Mouse (Mus musculus): ENCODE measurements around the gene Ston2. TPM values are rescaled to one million over a fixed set of nuclear protein-coding genes. Genes with fewer than 3 reads are reported as not detected.

Gene Ston2
- polyA plus RNA-seq, 1 experiment = 12.3 TPM

GRCm38 (mm10) chr12:91626482-91626881 is 161.7 kb downstream of the Ston2 start:
- H3K79me2 ChIP-seq (ENCODE audit: control insufficient read depth, insufficient read depth) = no peaks in the 10 kb centered on the region

GRCm38 (mm10) chr12:91625013-91625412 is 163.2 kb downstream of the Ston2 start:
- no peak for TF ChIP-seq MAX (IDR thresholded peaks at IDR 0.05; ENCODE audit: low read depth)
- TF ChIP-seq MYOD1 (IDR thresholded peaks at IDR 0.05; ENCODE audit: control insufficient read depth in 1 of 3, insufficient read length in 2 of 3, low read depth in 2 of 3) = no peak
- no peak for TF ChIP-seq TCF3 (IDR thresholded peaks at IDR 0.05; ENCODE audit: insufficient read length, low read depth)
- TF ChIP-seq E2F4 (IDR thresholded peaks at IDR 0.05; ENCODE audit: insufficient read depth) = no peak
- TF ChIP-seq REST (IDR thresholded peaks at IDR 0.05; ENCODE audit: insufficient read depth, insufficient read length) = no peak
- no peak for TF ChIP-seq CEBPB (IDR thresholded peaks at IDR 0.05; ENCODE audit: insufficient read depth, poor library complexity, severe bottlenecking)
- no peak for TF ChIP-seq POLR2AphosphoS2 (IDR thresholded peaks at IDR 0.05; ENCODE audit: insufficient read length, low read depth)
- no peak for TF ChIP-seq USF1 (IDR thresholded peaks at IDR 0.05; ENCODE audit: low read depth)
- no peak for TF ChIP-seq MYOG (IDR thresholded peaks at IDR 0.05; ENCODE audit: control insufficient read depth in 1 of 3, insufficient read depth in 1 of 3, insufficient read length in 2 of 3, low read depth in 2 of 3)
- no peak for TF ChIP-seq POLR2A (IDR thresholded peaks at IDR 0.05; ENCODE audit: insufficient read length, low read depth)
- no peak for TF ChIP-seq TCF12 (IDR thresholded peaks at IDR 0.05; ENCODE audit: insufficient read depth, poor library complexity, severe bottlenecking)
- no peak for TF ChIP-seq SRF (IDR thresholded peaks at IDR 0.05; ENCODE audit: control insufficient read depth, insufficient read length, low read depth)
- H3K36me3 ChIP-seq (ENCODE audit: control insufficient read depth, insufficient read depth) = no peaks in the 10 kb centered on the region
- H3ac ChIP-seq (ENCODE audit: control insufficient read depth, insufficient read length) = no peak overlapping the region
- no peak overlapping the region for H3K4me3 ChIP-seq
- no peak overlapping the region for H3K4me2 ChIP-seq (ENCODE audit: low read depth)
- no peaks in the 10 kb centered on the region for H3K27me3 ChIP-seq (ENCODE audit: control insufficient read depth, insufficient read depth, insufficient read length)
- no peaks in the 10 kb centered on the region for H3K79me2 ChIP-seq (ENCODE audit: control insufficient read depth, insufficient read depth)

More at GRCm38 (mm10) chr12:91626482-91626881, 161.7 kb downstream of the Ston2 start:
- H3K4me3 ChIP-seq = no peak overlapping the region
- TF ChIP-seq USF1 (IDR thresholded peaks at IDR 0.05; ENCODE audit: low read depth) = no peak
- TF ChIP-seq MYOD1 (IDR thresholded peaks at IDR 0.05; ENCODE audit: control insufficient read depth in 1 of 3, insufficient read length in 2 of 3, low read depth in 2 of 3) = no peak
- TF ChIP-seq POLR2AphosphoS2 (IDR thresholded peaks at IDR 0.05; ENCODE audit: insufficient read length, low read depth) = no peak
- no peak for TF ChIP-seq E2F4 (IDR thresholded peaks at IDR 0.05; ENCODE audit: insufficient read depth)
- no peak for TF ChIP-seq MAX (IDR thresholded peaks at IDR 0.05; ENCODE audit: low read depth)
- TF ChIP-seq SRF (IDR thresholded peaks at IDR 0.05; ENCODE audit: control insufficient read depth, insufficient read length, low read depth) = no peak
- TF ChIP-seq TCF12 (IDR thresholded peaks at IDR 0.05; ENCODE audit: insufficient read depth, poor library complexity, severe bottlenecking) = no peak
- TF ChIP-seq MYOG (IDR thresholded peaks at IDR 0.05; ENCODE audit: control insufficient read depth in 1 of 3, insufficient read depth in 1 of 3, insufficient read length in 2 of 3, low read depth in 2 of 3) = no peak
- no peak for TF ChIP-seq CEBPB (IDR thresholded peaks at IDR 0.05; ENCODE audit: insufficient read depth, poor library complexity, severe bottlenecking)
- no peak for TF ChIP-seq POLR2A (IDR thresholded peaks at IDR 0.05; ENCODE audit: insufficient read length, low read depth)
- H3K4me2 ChIP-seq (ENCODE audit: low read depth) = no peak overlapping the region
- H3ac ChIP-seq (ENCODE audit: control insufficient read depth, insufficient read length) = no peak overlapping the region
- H3K36me3 ChIP-seq (ENCODE audit: control insufficient read depth, insufficient read depth) = no peaks in the 10 kb centered on the region
- no peaks in the 10 kb centered on the region for H3K27me3 ChIP-seq (ENCODE audit: control insufficient read depth, insufficient read depth, insufficient read length)

- H3K4me3 ChIP-seq = no peak overlapping the region
- TF ChIP-seq CEBPB (IDR thresholded peaks at IDR 0.05; ENCODE audit: insufficient read depth, poor library complexity, severe bottlenecking) (no peak), TCF3 (IDR thresholded peaks at IDR 0.05; ENCODE audit: insufficient read length, low read depth) (no peak), MAX (IDR thresholded peaks at IDR 0.05; ENCODE audit: low read depth) (no peak), E2F4 (IDR thresholded peaks at IDR 0.05; ENCODE audit: insufficient read depth) (no peak), REST (IDR thresholded peaks at IDR 0.05; ENCODE audit: insufficient read depth, insufficient read length) (no peak), POLR2AphosphoS2 (IDR thresholded peaks at IDR 0.05; ENCODE audit: insufficient read length, low read depth) (no peak), POLR2A (IDR thresholded peaks at IDR 0.05; ENCODE audit: insufficient read length, low read depth) (no peak), MYOG (IDR thresholded peaks at IDR 0.05; ENCODE audit: control insufficient read depth in 1 of 3, insufficient read depth in 1 of 3, insufficient read length in 2 of 3, low read depth in 2 of 3) (no peak), SRF (IDR thresholded peaks at IDR 0.05; ENCODE audit: control insufficient read depth, insufficient read length, low read depth) (no peak), TCF12 (IDR thresholded peaks at IDR 0.05; ENCODE audit: insufficient read depth, poor library complexity, severe bottlenecking) (no peak)
- H3K36me3 ChIP-seq (ENCODE audit: control insufficient read depth, insufficient read depth) = no peaks in the 10 kb centered on the region
- no peak overlapping the region for H3ac ChIP-seq (ENCODE audit: control insufficient read depth, insufficient read length)
- H3K27me3 ChIP-seq (ENCODE audit: control insufficient read depth, insufficient read depth, insufficient read length) = no peaks in the 10 kb centered on the region
- H3K4me2 ChIP-seq (ENCODE audit: low read depth) = no peak overlapping the region
- H3K79me2 ChIP-seq (ENCODE audit: control insufficient read depth, insufficient read depth) = no peaks in the 10 kb centered on the region
These were observed 178.8 kb downstream of the Ston2 start for GRCm38 (mm10) chr12:91609425-91609824.

GRCm38 (mm10) chr12:91607678-91608077 is 180.5 kb downstream of the Ston2 start:
- Histone ChIP-seq H3K36me3 (ENCODE audit: control insufficient read depth, insufficient read depth) (no peaks in the 10 kb centered on the region), H3ac (ENCODE audit: control insufficient read depth, insufficient read length) (no peak overlapping the region), H3K27me3 (ENCODE audit: control insufficient read depth, insufficient read depth, insufficient read length) (no peaks in the 10 kb centered on the region), H3K79me2 (ENCODE audit: control insufficient read depth, insufficient read depth) (no peaks in the 10 kb centered on the region), H3K4me3 (no peak overlapping the region), H3K4me2 (ENCODE audit: low read depth) (no peak overlapping the region)
- TF ChIP-seq TCF12 (IDR thresholded peaks at IDR 0.05; ENCODE audit: insufficient read depth, poor library complexity, severe bottlenecking) = no peak
- no peak for TF ChIP-seq REST (IDR thresholded peaks at IDR 0.05; ENCODE audit: insufficient read depth, insufficient read length)
- no peak for TF ChIP-seq TCF3 (IDR thresholded peaks at IDR 0.05; ENCODE audit: insufficient read length, low read depth)
- no peak for TF ChIP-seq MYOD1 (IDR thresholded peaks at IDR 0.05; ENCODE audit: control insufficient read depth in 1 of 3, insufficient read length in 2 of 3, low read depth in 2 of 3)
- no peak for TF ChIP-seq POLR2AphosphoS2 (IDR thresholded peaks at IDR 0.05; ENCODE audit: insufficient read length, low read depth)
- TF ChIP-seq E2F4 (IDR thresholded peaks at IDR 0.05; ENCODE audit: insufficient read depth) = no peak
- no peak for TF ChIP-seq USF1 (IDR thresholded peaks at IDR 0.05; ENCODE audit: low read depth)
- TF ChIP-seq CEBPB (IDR thresholded peaks at IDR 0.05; ENCODE audit: insufficient read depth, poor library complexity, severe bottlenecking) = no peak
- no peak for TF ChIP-seq MAX (IDR thresholded peaks at IDR 0.05; ENCODE audit: low read depth)
- no peak for TF ChIP-seq SRF (IDR thresholded peaks at IDR 0.05; ENCODE audit: control insufficient read depth, insufficient read length, low read depth)
